In the genomic region with DNA sequence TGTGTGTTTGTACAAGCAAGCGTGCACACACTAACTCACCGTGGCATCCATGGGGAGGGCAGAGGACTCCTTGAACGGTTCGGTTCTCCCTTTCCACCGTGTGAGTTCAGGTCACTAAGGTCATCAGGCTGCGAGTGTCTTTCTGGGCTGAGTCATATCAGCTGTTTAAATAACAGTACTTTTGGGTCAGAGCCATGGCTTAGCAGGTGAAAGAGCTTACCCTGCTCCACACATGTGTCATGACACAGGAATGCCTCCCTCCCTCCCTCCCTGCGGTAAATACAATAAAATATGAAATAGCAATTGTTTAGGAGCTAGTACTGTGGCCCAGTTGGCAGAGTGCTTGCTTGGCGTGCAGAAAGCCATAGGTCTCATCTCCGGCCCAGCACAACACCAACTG, we compare ENCODE assay signal across 26 mouse cellular contexts. TPM values are rescaled to one million over a fixed set of nuclear protein-coding genes. Genes with fewer than 3 reads are reported as not detected.
A peak's percentile ranks its signal among the peaks of the same experiment; 100 is the strongest.
DNase-seq lines count a peak whose midpoint lies in the region; ATAC-seq and TF ChIP-seq lines count a peak whose summit lies in the region.
"Had no signal": no experiment of that assay in that cellular context is flagged by ENCODE, and none has a peak within 500 bp of the region (broad histone marks: within the 10 kb centered on the region; RNA-seq: fewer than 3 reads in every experiment).

No protein-coding gene starts in this region.

- CTCF ChIA-PET in Patski (lab: Charles Lee) = no interaction called here

- ATAC-seq in Patski = peak; percentile 42
- ATAC-seq in stomach, embryonic 16.5 days (ENCODE audit: insufficient read depth, low FRiP score) = peak; percentile 30; the same call in 1 of the 2 replicates
- ATAC-seq: forebrain, embryonic 13.5 days; hindbrain, postnatal 0 days; intestine, postnatal 0 days had no signal

- no peak for TF ChIP-seq CTCF in Patski (IDR thresholded peaks at IDR 0.05)

- in situ Hi-C loops in Patski (cut with MboI; ENCODE audit: low pct_unique_long_range_greater_than_20kb) = loop anchor here (25.0 kb wide), 2 partner anchors 543 to 607 kb away; a partner anchor contains a TSS

- H3K4me2 ChIP-seq in stomach, embryonic 16.5 days (ENCODE audit: low read depth, low read length) = no peak overlapping the region
- H3K4me2 ChIP-seq: embryonic facial prominence, embryonic 13.5 days; forebrain, embryonic 13.5 days; heart, embryonic 12.5 days; kidney, embryonic 15.5 days; limb, embryonic 13.5 days; liver, embryonic 13.5 days; lung, embryonic 14.5 days; neural tube, embryonic 15.5 days had no signal

- H3K4me3 ChIP-seq in stomach, embryonic 16.5 days (replicated peaks; ENCODE audit: low read length) = no peak overlapping the region
- H3K4me3 ChIP-seq: embryonic facial prominence, embryonic 13.5 days; erythroblast, embryonic 14.5 days; forebrain, embryonic 13.5 days; gastrocnemius, adult 2 months; heart, embryonic 12.5 days; kidney, embryonic 15.5 days; limb, embryonic 13.5 days; liver, embryonic 13.5 days; midbrain, embryonic 10.5 days; neural tube, embryonic 15.5 days had no signal

- H3K9me3 ChIP-seq in stomach, embryonic 16.5 days (replicated peaks; ENCODE audit: control insufficient read depth, low read length) = no peaks in the 10 kb centered on the region
- H3K9me3 ChIP-seq: forebrain, embryonic 13.5 days; kidney, embryonic 15.5 days; limb, embryonic 13.5 days; liver, embryonic 13.5 days; midbrain, embryonic 10.5 days; neural tube, embryonic 15.5 days had no signal

- H3K4me1 ChIP-seq in stomach, embryonic 16.5 days (ENCODE audit: control insufficient read depth, insufficient read depth, low read length) = no peaks in the 10 kb centered on the region
- H3K4me1 ChIP-seq: embryonic facial prominence, embryonic 13.5 days; forebrain, embryonic 13.5 days; heart, embryonic 12.5 days; kidney, embryonic 15.5 days; limb, embryonic 13.5 days; liver, embryonic 13.5 days; neural tube, embryonic 15.5 days had no signal

- no peaks in the 10 kb centered on the region for H3K27me3 ChIP-seq in Patski
- H3K27me3 ChIP-seq in stomach, embryonic 16.5 days (ENCODE audit: control insufficient read depth, insufficient read depth, low read length) = no peaks in the 10 kb centered on the region
- H3K27me3 ChIP-seq: embryonic facial prominence, embryonic 13.5 days; forebrain, embryonic 13.5 days; heart, embryonic 12.5 days; kidney, embryonic 15.5 days; limb, embryonic 13.5 days; liver, embryonic 13.5 days; neural tube, embryonic 15.5 days had no signal

- DNase-seq in lung, postnatal 36 days = peak; percentile 3
- no peak for DNase-seq in lung, postnatal 14 days
- peak; percentile 64 for DNase-seq in 3T3-L1 (ENCODE audit: low read depth, low spot score)
- DNase-seq in Patski (ENCODE audit: low read depth, low spot score) = peak; percentile 62
- no peak for DNase-seq in testis, postnatal 10 days (ENCODE audit: low spot score)
- no peak for DNase-seq in MN1 (ENCODE audit: low spot score)
- DNase-seq: adrenal gland, adult 8-10 months; cerebellum, adult 2 months; gastrocnemius, adult 2 months; liver, embryonic 13.5 days had no signal

- no peak overlapping the region for H3K9ac ChIP-seq in stomach, embryonic 16.5 days (ENCODE audit: low read length)
- H3K9ac ChIP-seq: embryonic facial prominence, embryonic 13.5 days; forebrain, embryonic 13.5 days; heart, embryonic 12.5 days; kidney, embryonic 15.5 days; limb, embryonic 13.5 days; liver, embryonic 13.5 days; lung, embryonic 14.5 days; neural tube, embryonic 15.5 days had no signal

- no peak overlapping the region for H3K27ac ChIP-seq in stomach, embryonic 16.5 days (ENCODE audit: low read length)
- H3K27ac ChIP-seq: embryonic facial prominence, embryonic 13.5 days; forebrain, embryonic 13.5 days; gastrocnemius, adult 2 months; hindbrain, postnatal 0 days; kidney, embryonic 15.5 days; limb, embryonic 13.5 days; liver, embryonic 13.5 days; midbrain, embryonic 10.5 days; neural tube, embryonic 15.5 days had no signal

- no peaks in the 10 kb centered on the region for H3K36me3 ChIP-seq in stomach, embryonic 16.5 days (ENCODE audit: control insufficient read depth, insufficient read depth, low read length)
- H3K36me3 ChIP-seq: embryonic facial prominence, embryonic 13.5 days; heart, embryonic 12.5 days; kidney, embryonic 15.5 days; limb, embryonic 13.5 days; liver, embryonic 13.5 days; midbrain, embryonic 10.5 days; neural tube, embryonic 15.5 days had no signal

- POLR2A ChIA-PET in Patski (lab: Charles Lee) = interaction anchor here (1.1 kb wide), 1 partner anchor 347 kb away, joined by 3 read pairs; no protein-coding TSS in a partner anchor

- 71% methylated on average over 9 of the region's 9 CpGs for WGBS in stomach, embryonic 16.5 days

RNA-seq across cellular contexts. Expression of a gene that starts 14.2 kb away (rescaled TPM):
- polyA plus RNA-seq in Patski (2021) = not detected
- polyA plus RNA-seq in stomach, embryonic 16.5 days (2015; fragmentation: Nextera tagmentation; extraction: Ambion mirVana) = 17.3 and 27.0 TPM in 2 replicates
- polyA plus RNA-seq: cerebellum, adult 2 months; erythroblast, embryonic 14.5 days; forebrain, embryonic 13.5 days; frontal cortex, adult 2 months; gonadal fat pad, adult 2 months; heart, embryonic 12.5 days; hindbrain, embryonic 11.5 days; hindbrain, postnatal 0 days; intestine, postnatal 0 days; lung, embryonic 14.5 days; midbrain, embryonic 10.5 days; testis, adult 2 months had no signal

Comparison
In these comparisons a context has a peak if more than half of its experiments do, and no peak if none do; other contexts are left out.
1. DNase-seq: peak in lung, postnatal 36 days (single experiment), 3T3-L1 (single experiment) and Patski (single experiment); none in lung, postnatal 14 days (single experiment), testis, postnatal 10 days (single experiment) and MN1 (single experiment).
2. RNA of a gene that starts 14.2 kb away (polyA plus RNA-seq): 17.3 to 27.0 TPM in stomach, embryonic 16.5 days; not detected in Patski (single experiment); every median in the first group is over 10 times any median in the second.